Mouse (Mus musculus) testis, adult 2 months (tissue): ENCODE results near the gene Akap13.
"Not testable (repeated sequence)": the region's sequence is repeated elsewhere in the genome, so short reads cannot be mapped to it uniquely, and the experiment has no call there.

Source experiments
- CTCF ChIP-seq: fragments of 200-500 bp; IDR thresholded peaks from 2 replicates; pipeline ENCODE4 v1.5.1; 2012; ENCODE audit warnings: low read depth, mild to moderate bottlenecking, inconsistent platforms, low read length, moderate library complexity; ENCODE audit not compliant: control insufficient read depth, insufficient read depth, insufficient replicate concordance
- POLR2A ChIP-seq: fragments of 200-500 bp; IDR thresholded peaks from 2 replicates; pipeline ENCODE4 v1.6.1; 2012; ENCODE audit warnings: low read depth, mild to moderate bottlenecking, inconsistent platforms, low read length, moderate library complexity; ENCODE audit not compliant: control insufficient read depth

DNA sequence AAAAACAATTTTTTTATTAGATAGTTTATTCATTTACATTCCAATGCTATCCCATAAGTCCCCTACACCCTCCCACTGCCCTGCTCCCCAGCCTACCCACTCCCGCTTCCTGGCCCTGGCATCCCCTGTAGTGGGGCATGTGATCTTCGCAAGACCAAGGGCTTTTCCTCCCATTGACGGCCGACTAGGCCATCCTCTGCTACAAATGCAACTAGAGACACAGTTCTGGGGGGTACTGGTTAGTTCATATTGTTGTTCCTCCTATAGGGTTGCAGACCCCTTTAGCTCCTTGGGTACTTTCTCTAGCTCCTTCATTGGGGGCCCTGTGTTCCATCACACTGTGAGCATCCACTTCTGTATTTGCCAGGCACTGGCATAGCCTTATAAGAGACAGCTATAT is 161.9 kb downstream of the Akap13 start:
- not testable (repeated sequence) for TF ChIP-seq CTCF, POLR2A
